Mouse (Mus musculus): Measurements from ENCODE around the gene H2-K1. TPM values are rescaled to one million over a fixed set of nuclear protein-coding genes. Genes with fewer than 3 reads are reported as not detected.

Gene H2-K1
- total and polyA plus RNA-seq, 2 experiments from 2014 or later = 21.2 to 22.2 TPM

GRCm38 (mm10) chr17:33968489-33968888 lies 31.7 kb downstream of the H2-K1 start:
- peaks cover 6% of the 10 kb centered on the region for H3K27me3 ChIP-seq (ENCODE audit: insufficient read depth, low read length)
- 0 out of 2 replicates have a peak, but pooled peaks cover 2% of the 10 kb centered on the region for H3K9me3 ChIP-seq (ENCODE audit: low read length)
- ATAC-seq (ENCODE audit: low FRiP score) (peak; percentile 78), DNase-seq (ENCODE audit: low spot score) (peak; percentile 87)
- no peak overlapping the region for H3K9ac ChIP-seq (replicated peaks; ENCODE audit: low read length, poor library complexity, severe bottlenecking)
- 4% methylated on average over 9 of the region's 9 CpGs for WGBS
- no peak overlapping the region for H3K27ac ChIP-seq (ENCODE audit: low read depth, low read length)
- H3K36me3 ChIP-seq (ENCODE audit: insufficient read depth, low read length) = peaks cover 17% of the 10 kb centered on the region; the same call in 1 of the 2 replicates
- H3K4me2 ChIP-seq (ENCODE audit: low read depth, low read length, poor library complexity, severe bottlenecking) = peak overlapping the region; percentile 18; the same call in 1 of the 2 replicates
- peak; percentile 93 for TF ChIP-seq CTCF (IDR thresholded peaks at IDR 0.05)
- no peaks in the 10 kb centered on the region for H3K4me1 ChIP-seq (ENCODE audit: insufficient read depth, low read length)
- no peak overlapping the region for H3K4me3 ChIP-seq (ENCODE audit: low read depth, low read length)

GRCm38 (mm10) chr17:33965846-33966550 lies 34.1 kb downstream of the H2-K1 start:
- Histone ChIP-seq H3K4me2 (ENCODE audit: low read depth, low read length, poor library complexity, severe bottlenecking) (no peak overlapping the region), H3K27me3 (ENCODE audit: insufficient read depth, low read length) (no peaks in the 10 kb centered on the region), H3K9ac (replicated peaks; ENCODE audit: low read length, poor library complexity, severe bottlenecking) (no peak overlapping the region), H3K4me1 (ENCODE audit: insufficient read depth, low read length) (no peaks in the 10 kb centered on the region), H3K27ac (ENCODE audit: low read depth, low read length) (no peak overlapping the region), H3K9me3 (ENCODE audit: low read length) (0 out of 2 replicates have a peak, but pooled peaks cover 2% of the 10 kb centered on the region), H3K4me3 (ENCODE audit: low read depth, low read length) (no peak overlapping the region), H3K36me3 (ENCODE audit: insufficient read depth, low read length) (peaks cover 40% of the 10 kb centered on the region)
- TF ChIP-seq CTCF (IDR thresholded peaks at IDR 0.05) = no peak
- 91% methylated on average over 16 of the region's 16 CpGs for WGBS
- no peak for ATAC-seq (ENCODE audit: low FRiP score)
- DNase-seq (ENCODE audit: low spot score) = no peak

GRCm38 (mm10) chr17:33965082-33965845 lies 34.9 kb downstream of the H2-K1 start:
- H3K4me1 ChIP-seq (ENCODE audit: insufficient read depth, low read length) = no peaks in the 10 kb centered on the region
- 94% methylated on average over 17 of the region's 17 CpGs for WGBS
- DNase-seq (ENCODE audit: low spot score) (no peak), ATAC-seq (ENCODE audit: low FRiP score) (no peak)
- no peak for TF ChIP-seq CTCF (IDR thresholded peaks at IDR 0.05)
- H3K4me3 ChIP-seq (ENCODE audit: low read depth, low read length) = no peak overlapping the region
- H3K4me2 ChIP-seq (ENCODE audit: low read depth, low read length, poor library complexity, severe bottlenecking) = no peak overlapping the region
- no peak overlapping the region for H3K9ac ChIP-seq (replicated peaks; ENCODE audit: low read length, poor library complexity, severe bottlenecking)
- H3K36me3 ChIP-seq (ENCODE audit: insufficient read depth, low read length) = peaks cover 44% of the 10 kb centered on the region
- 0 out of 2 replicates have a peak, but pooled peaks cover 2% of the 10 kb centered on the region for H3K9me3 ChIP-seq (ENCODE audit: low read length)
- H3K27me3 ChIP-seq (ENCODE audit: insufficient read depth, low read length) = no peaks in the 10 kb centered on the region
- H3K27ac ChIP-seq (ENCODE audit: low read depth, low read length) = no peak overlapping the region

GRCm38 (mm10) chr17:33962876-33963275 lies 37.3 kb downstream of the H2-K1 start:
- no peak for TF ChIP-seq CTCF (IDR thresholded peaks at IDR 0.05)
- Histone ChIP-seq H3K27me3 (ENCODE audit: insufficient read depth, low read length) (no peaks in the 10 kb centered on the region), H3K36me3 (ENCODE audit: insufficient read depth, low read length) (peaks cover 65% of the 10 kb centered on the region), H3K4me1 (ENCODE audit: insufficient read depth, low read length) (no peaks in the 10 kb centered on the region), H3K9ac (replicated peaks; ENCODE audit: low read length, poor library complexity, severe bottlenecking) (no peak overlapping the region), H3K4me3 (ENCODE audit: low read depth, low read length) (no peak overlapping the region), H3K4me2 (ENCODE audit: low read depth, low read length, poor library complexity, severe bottlenecking) (no peak overlapping the region), H3K9me3 (ENCODE audit: low read length) (no peaks in the 10 kb centered on the region), H3K27ac (ENCODE audit: low read depth, low read length) (no peak overlapping the region)
- DNase-seq (ENCODE audit: low spot score) (no peak), ATAC-seq (ENCODE audit: low FRiP score) (no peak)
- WGBS = 93% methylated on average over 7 of the region's 7 CpGs

- DNase-seq (ENCODE audit: low spot score) = no peak
- Histone ChIP-seq H3K9me3 (ENCODE audit: low read length) (no peaks in the 10 kb centered on the region), H3K4me1 (ENCODE audit: insufficient read depth, low read length) (peaks cover 6% of the 10 kb centered on the region; the same call in 1 of the 2 replicates), H3K27ac (ENCODE audit: low read depth, low read length) (no peak overlapping the region), H3K36me3 (ENCODE audit: insufficient read depth, low read length) (peaks cover 50% of the 10 kb centered on the region), H3K4me2 (ENCODE audit: low read depth, low read length, poor library complexity, severe bottlenecking) (no peak overlapping the region), H3K9ac (replicated peaks; ENCODE audit: low read length, poor library complexity, severe bottlenecking) (no peak overlapping the region), H3K27me3 (ENCODE audit: insufficient read depth, low read length) (no peaks in the 10 kb centered on the region), H3K4me3 (ENCODE audit: low read depth, low read length) (no peak overlapping the region)
- ATAC-seq (ENCODE audit: low FRiP score) = no peak
- WGBS = 94% methylated on average over 15 of the region's 15 CpGs
- no peak for TF ChIP-seq CTCF (IDR thresholded peaks at IDR 0.05)
Measured at GRCm38 (mm10) chr17:33959948-33960347, 40.2 kb downstream of the H2-K1 start.

- Histone ChIP-seq H3K9ac (replicated peaks; ENCODE audit: low read length, poor library complexity, severe bottlenecking) (no peak overlapping the region), H3K4me3 (ENCODE audit: low read depth, low read length) (no peak overlapping the region), H3K4me1 (ENCODE audit: insufficient read depth, low read length) (peaks cover 12% of the 10 kb centered on the region; the same call in 1 of the 2 replicates), H3K27ac (ENCODE audit: low read depth, low read length) (no peak overlapping the region), H3K9me3 (ENCODE audit: low read length) (no peaks in the 10 kb centered on the region), H3K27me3 (ENCODE audit: insufficient read depth, low read length) (no peaks in the 10 kb centered on the region), H3K4me2 (ENCODE audit: low read depth, low read length, poor library complexity, severe bottlenecking) (no peak overlapping the region), H3K36me3 (ENCODE audit: insufficient read depth, low read length) (peaks cover 50% of the 10 kb centered on the region)
- 97% methylated on average over 13 of the region's 13 CpGs for WGBS
- ATAC-seq (ENCODE audit: low FRiP score) (no peak), DNase-seq (ENCODE audit: low spot score) (no peak)
- no peak for TF ChIP-seq CTCF (IDR thresholded peaks at IDR 0.05)
Measured at GRCm38 (mm10) chr17:33959135-33959534, 41.0 kb downstream of the H2-K1 start.
